Mouse (Mus musculus): Measurements from ENCODE around the gene Cldn2.

- TF ChIP-seq CTCF (IDR thresholded peaks at IDR 0.05; ENCODE audit: control insufficient read depth, insufficient read depth, low read length) (no peak), POLR2A (IDR thresholded peaks at IDR 0.05; ENCODE audit: borderline replicate concordance, control insufficient read depth, low read depth, low read length) (no peak)
Observed at GRCm38 (mm10) chrX:139826926-139827325, 26.3 kb downstream of the Cldn2 start.
